Mouse (Mus musculus) T-helper 1 cell (primary cell): ENCODE results near the gene Tmem30a.

Source experiments
- in situ Hi-C: fragments of 300-600 bp; cut with MboI, MseI; formaldehyde crosslinking; loops from one replicate; pipeline ENCODE4 v1.15.1; 2025; ENCODE audit warnings: high pct_unique_total_duplicates

Gene Tmem30a

GRCm38 (mm10) chr9:79796461-79797135, 3.3 kb upstream of the Tmem30a start:
- in situ Hi-C loops, result no loop called here

GRCm38 (mm10) chr9:79795076-79795475, 1.8 kb upstream of the Tmem30a start:
- in situ Hi-C loops, result no loop called here

DNA sequence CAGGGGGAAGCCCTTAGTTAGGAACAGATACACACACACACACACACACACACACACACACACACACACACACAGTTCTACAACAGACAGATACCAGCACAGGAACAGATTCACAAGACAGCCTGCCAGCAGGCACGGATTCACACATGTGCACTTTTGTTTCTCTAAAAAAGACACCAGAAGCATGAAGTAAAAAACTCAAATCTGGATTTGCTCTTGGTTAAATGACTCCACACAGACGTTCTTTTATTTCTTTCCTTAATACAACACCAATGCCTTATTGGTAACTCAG, 7.6 kb downstream of the Tmem30a start:
- in situ Hi-C loops, result no loop called here

GRCm38 (mm10) chr9:79784934-79785793, 8.1 kb downstream of the Tmem30a start:
- in situ Hi-C loops, result no loop called here

DNA sequence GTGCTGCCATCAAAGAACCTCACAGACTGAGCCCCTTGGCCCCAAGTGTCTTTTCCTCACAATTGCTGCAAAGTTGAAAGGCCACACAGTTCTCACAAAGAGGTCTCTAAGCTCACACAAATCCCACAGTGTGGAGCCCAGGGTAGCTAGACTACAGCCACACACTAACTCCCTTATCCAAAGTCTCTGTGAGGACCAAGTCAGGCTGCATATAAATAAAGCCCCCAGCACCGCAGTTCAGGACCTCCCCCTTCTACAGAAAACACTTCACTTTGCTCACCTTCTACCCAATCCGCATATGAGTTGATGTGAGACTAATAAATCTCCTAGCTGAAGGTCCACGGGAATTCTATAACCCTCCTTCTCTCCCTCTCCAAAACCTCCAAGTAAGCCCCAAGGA, 8.9 kb downstream of the Tmem30a start:
- in situ Hi-C loops, result no loop called here

DNA sequence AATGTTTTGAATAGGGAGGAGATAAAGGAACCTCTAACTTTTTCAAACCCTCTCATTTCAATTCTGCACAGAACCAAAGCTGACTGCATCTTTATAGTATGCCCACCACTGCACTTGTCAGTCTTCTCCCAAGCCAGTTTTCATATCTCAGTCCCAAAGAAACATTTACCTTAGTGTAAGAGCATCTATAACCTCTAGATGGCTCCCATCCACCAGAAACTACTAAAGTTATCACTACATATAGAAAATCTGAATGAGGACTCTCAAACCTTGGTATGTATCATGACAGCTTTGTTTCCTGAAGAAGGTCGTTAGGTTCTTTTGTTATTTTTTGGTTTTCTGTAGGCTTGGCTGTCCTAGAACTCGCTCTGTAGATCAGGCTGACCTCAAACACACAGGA, 14.0 kb downstream of the Tmem30a start:
- in situ Hi-C loops, result no loop called here

DNA sequence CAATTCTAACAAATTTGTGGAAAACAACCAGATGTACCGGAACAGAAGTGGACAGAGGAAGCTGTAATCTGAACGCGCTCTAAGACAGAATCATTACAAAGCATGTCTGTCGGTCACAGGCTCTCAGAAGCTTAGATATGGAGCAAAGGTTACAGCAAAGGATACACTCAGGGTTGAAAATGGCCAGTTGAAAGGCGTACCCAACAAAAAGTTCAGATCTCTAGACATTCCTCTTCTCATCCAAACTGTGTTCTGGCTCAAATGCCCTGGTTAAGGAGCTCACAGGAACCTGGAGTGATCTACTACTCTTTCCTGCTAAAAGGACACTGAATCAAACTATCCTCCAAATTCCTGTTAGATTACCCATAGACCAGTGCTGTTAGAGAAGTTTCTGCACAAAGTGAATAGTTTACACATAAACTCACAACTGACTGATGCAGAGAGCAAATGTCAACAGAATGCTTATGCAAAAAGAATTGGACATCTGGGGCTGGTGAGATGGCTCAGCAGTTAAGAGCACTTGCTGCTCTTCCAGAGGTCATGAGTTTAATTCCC, 26.2 kb downstream of the Tmem30a start:
- in situ Hi-C loops, result no loop called here

DNA sequence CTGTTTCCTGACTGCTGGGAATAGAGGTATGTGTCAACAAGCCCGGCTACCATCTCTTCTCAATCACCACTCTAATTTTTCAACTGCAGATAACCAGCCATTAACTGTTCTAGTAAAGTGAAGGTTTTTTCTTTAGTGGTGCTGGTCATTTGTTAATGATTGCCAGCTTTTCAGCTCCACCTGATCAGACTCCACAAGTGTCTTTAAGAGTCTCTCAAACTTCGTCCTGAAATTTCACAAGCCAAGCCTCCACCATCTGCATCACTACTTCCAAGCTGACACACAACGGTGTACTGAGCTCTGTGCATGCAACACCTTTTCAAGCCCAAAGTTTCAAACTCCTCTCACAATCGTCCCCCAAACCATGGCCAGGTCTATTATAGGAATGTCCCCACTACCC, 28.0 kb downstream of the Tmem30a start:
- in situ Hi-C loops, result no loop called here

DNA sequence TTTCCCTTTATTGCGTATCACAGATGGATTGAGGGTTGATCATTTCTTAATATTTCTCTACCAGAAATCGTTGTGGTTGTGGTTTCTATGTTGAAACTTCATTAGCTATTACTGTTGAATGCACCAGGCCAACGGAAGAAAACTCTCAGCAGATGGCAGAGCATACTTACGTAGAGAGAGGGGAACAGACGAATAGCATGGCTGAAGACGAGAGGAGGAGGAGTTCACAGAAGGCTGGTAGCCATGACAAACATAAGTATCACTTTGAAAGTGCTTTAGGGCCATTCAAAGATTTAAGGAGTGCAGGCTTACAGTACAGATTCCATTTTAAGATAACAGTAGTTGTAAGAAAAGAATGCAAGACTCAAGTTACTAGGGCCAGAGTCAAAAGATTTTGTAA, 30.8 kb downstream of the Tmem30a start:
- in situ Hi-C loops, result no loop called here

- in situ Hi-C loops, result no loop called here
These were observed 33.2 kb downstream of the Tmem30a start for GRCm38 (mm10) chr9:79760076-79760475.

GRCm38 (mm10) chr9:79759385-79760005, 33.8 kb downstream of the Tmem30a start, which contains the start of gene Cox7a2:
Gene Cox7a2, minus strand, starts transcription at chr9:79759878.
- in situ Hi-C loops, result loop anchor here (10.0 kb wide), 1 partner anchor 245 kb away; no protein-coding TSS in a partner anchor

DNA sequence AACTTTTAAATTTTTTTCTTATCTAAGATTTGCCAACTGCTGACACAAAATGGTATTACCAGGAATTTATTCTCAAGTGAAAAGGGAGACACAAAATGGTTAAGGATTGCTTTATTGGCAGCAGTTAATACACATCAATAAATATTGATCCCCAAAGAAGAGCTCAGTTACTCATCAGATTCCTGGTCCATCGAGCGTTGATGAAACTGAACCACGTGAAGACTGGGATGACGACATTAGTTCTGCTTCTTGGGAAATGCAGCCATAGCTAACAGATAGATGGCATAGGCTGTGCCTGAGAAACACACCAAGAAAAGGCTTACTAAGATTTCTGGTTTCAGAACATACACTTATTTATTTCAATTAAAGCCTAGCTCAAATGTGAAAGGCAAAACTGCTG, 38.0 kb downstream of the Tmem30a start:
- in situ Hi-C loops, result loop anchor here (10.0 kb wide), 1 partner anchor 249 kb away; no protein-coding TSS in a partner anchor

DNA sequence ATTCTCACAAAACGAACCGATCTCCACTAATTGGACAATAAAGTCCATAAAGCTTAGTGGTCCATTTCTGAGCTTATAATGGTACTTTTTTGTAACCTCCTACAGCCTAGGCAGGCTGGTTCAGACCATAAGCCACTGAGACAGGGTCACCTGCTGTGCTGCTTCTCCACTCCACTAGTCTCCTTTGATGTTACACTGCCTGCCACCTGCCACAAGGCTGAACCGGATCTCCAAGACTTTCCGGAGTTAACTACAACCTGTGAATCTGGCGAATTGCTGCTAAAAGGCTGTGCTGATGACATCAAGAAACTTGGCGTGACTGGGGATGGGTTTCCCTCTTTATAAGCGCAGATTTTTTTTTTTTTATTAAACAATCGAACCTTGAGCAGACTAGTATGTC, 41.5 kb downstream of the Tmem30a start:
- in situ Hi-C loops, result loop anchor here (10.0 kb wide), 1 partner anchor 253 kb away; no protein-coding TSS in a partner anchor

GRCm38 (mm10) chr9:79750709-79751108, 42.6 kb downstream of the Tmem30a start:
- in situ Hi-C loops, result loop anchor here (10.0 kb wide), 1 partner anchor 254 kb away; no protein-coding TSS in a partner anchor

DNA sequence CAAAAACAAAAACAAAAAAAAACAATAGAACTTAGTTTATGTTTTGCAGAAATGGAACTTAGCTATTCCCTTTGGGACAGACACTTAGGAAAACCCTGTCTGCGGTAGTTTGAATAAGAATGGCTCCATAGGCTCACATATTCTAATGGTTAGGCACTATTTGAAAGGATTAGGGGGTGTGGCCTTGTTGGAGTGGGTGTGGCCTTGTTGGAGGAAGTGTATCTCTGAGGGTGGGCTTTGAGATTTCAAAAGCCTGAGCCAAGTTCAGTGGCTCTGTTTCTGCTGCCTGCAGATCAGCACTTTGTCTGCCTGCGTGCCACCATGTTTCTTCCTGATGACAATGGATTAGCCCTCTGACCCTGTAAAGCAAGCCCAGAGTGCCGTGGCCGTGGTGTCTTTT, 48.3 kb downstream of the Tmem30a start:
- in situ Hi-C loops, result no loop called here

- in situ Hi-C loops, result no loop called here
These were observed 57.7 kb downstream of the Tmem30a start for GRCm38 (mm10) chr9:79735608-79736007.

DNA sequence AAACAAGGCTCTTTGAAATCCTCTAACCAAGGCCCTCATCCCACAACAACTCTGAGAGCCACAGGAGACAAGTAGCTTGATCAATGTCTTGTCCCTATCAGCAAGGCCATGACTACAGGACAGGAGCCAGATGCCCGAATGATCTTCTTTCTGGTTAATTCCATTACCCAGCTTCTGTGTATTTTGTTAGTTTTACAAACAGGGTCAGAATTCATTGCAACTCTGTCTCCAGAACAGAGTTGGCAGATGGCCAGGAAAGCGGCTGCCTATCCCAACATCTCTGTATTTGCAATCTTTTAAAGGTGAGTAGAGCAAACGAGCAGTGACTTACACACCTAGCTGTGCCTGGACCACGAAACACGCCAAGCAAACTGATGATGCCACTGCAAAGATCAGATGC, 63.0 kb downstream of the Tmem30a start:
- in situ Hi-C loops, result no loop called here

DNA sequence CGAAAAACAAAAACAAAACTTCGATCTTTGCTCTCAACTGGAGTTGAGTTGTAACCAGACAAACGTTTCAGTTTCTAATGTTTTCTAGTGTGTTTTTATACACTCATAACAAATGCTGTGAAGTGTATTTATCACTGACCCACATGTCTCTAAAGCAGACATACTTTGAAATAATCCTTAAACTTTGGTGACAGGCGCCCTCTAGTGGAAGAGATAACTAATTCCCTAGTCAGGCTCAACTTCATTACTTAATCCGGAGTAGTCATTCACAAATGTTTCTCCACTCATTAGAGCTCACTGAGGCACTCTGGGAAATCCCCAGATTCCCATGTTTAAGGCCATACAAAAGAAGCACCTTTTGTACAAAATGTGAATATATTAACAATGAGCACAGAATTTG, 70.2 kb downstream of the Tmem30a start:
- in situ Hi-C loops, result loop anchor here (5.0 kb wide), 2 partner anchors 106 to 951 kb away; no protein-coding TSS in a partner anchor

GRCm38 (mm10) chr9:79721056-79721455, 72.3 kb downstream of the Tmem30a start:
- in situ Hi-C loops, result loop anchor here (5.0 kb wide), 2 partner anchors 104 to 949 kb away; no protein-coding TSS in a partner anchor

GRCm38 (mm10) chr9:79720143-79720542, 73.2 kb downstream of the Tmem30a start:
- in situ Hi-C loops, result loop anchor here (5.0 kb wide), 2 partner anchors 103 to 948 kb away; no protein-coding TSS in a partner anchor

DNA sequence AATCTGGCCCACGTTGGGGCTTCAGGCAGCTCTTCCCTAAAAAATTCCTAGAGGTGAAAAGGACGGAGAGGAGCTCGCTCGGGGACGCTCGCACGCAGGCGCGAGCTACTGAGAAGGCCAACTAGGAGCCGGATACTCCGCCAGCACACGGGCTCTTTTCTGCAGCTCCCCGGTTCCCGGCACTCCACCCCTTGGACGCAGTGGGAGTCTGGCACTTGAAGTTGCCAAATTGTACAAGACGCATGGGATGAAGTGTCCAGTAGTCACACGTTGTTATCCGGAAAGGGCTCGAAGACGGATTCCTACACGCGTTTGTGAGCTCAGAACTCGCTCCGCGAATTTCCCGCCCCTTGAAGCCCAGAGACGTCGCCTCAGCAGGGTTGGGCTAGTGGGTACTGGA, 73.9 kb downstream of the Tmem30a start:
- in situ Hi-C loops, result no loop called here
